Mouse (Mus musculus) lung, postnatal 0 days (tissue): ENCODE measurements around the gene Rtl1.

ENCODE experiments used
- CTCF ChIP-seq: IDR thresholded peaks from 2 replicates; pipeline ENCODE4 v1.5.1; 2016; ENCODE audit warnings: antibody characterized with exemption, mild to moderate bottlenecking
- EP300 ChIP-seq: IDR thresholded peaks from 2 replicates; pipeline ENCODE4 v1.6.1; 2016; ENCODE audit warnings: antibody characterized with exemption, mild to moderate bottlenecking, control low read depth

DNA sequence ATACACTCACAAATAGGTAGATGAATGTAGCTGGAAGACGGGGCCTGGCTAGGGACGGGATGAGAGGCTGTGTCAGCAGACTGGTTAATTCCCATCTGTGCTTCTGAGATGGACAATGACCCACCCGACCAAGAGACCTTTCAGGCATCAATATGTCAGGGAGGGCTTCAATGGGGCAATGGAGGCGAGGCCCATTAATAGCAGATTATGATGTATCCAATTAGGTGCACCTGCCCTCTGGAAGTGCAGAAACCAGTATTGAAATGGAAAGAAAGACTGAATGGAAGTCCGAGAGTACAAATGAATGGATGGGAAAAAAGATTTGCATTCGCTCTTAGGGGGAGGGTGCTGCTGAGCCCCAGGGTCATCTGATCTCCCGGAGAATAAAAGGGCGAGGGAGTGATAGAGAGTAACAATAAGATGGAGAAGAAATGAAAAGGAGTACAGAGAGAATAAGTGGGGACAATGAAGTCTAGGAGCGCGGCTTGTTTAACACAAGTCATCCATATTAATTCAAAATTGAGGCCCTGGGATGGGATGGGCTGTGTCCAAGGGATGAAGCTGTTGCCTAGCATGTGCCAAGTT, 39.9 kb downstream of the Rtl1 start:
- TF ChIP-seq CTCF (no peak), EP300 (no peak)
